Mouse (Mus musculus) heart, embryonic 15.5 days (tissue): ENCODE results near the gene Plekha4. TPM values are rescaled to one million over a fixed set of nuclear protein-coding genes. Genes with fewer than 3 reads are reported as not detected.

ENCODE experiments used
- ATAC-seq: fragments of 200-750 bp; cut with Nextera tagmentation; replicated peaks from 2 replicates; pipeline ENCODE4 v1.8.0; 2017; ENCODE audit warnings: low read depth, moderate TSS enrichment; ENCODE audit not compliant: insufficient number of reproducible peaks, insufficient read depth, low FRiP score
- H3K27ac ChIP-seq: fragments of 300-500 bp; sonication (generic); 2 replicates; pipeline ENCODE4 v1.5.1; 2015; ENCODE audit warnings: mild to moderate bottlenecking, inconsistent platforms
- H3K27me3 ChIP-seq: fragments of 300-500 bp; sonication (generic); 2 replicates; pipeline ENCODE4 v1.6.1; 2015; ENCODE audit warnings: inconsistent platforms
- H3K36me3 ChIP-seq: fragments of 300-500 bp; sonication (generic); 2 replicates; pipeline ENCODE4 v1.6.1; 2015; ENCODE audit warnings: mild to moderate bottlenecking, inconsistent platforms
- H3K4me1 ChIP-seq: fragments of 300-500 bp; sonication (generic); replicated peaks from 2 replicates; pipeline ENCODE4 v1.6.1; 2015; ENCODE audit warnings: inconsistent platforms
- H3K4me2 ChIP-seq: fragments of 300-500 bp; sonication (generic); 2 replicates; pipeline ENCODE4 v1.6.1; 2015; ENCODE audit warnings: inconsistent platforms, mild to moderate bottlenecking, moderate library complexity
- H3K4me3 ChIP-seq: fragments of 300-500 bp; sonication (generic); 2 replicates; pipeline ENCODE4 v1.5.1; 2015; ENCODE audit warnings: mild to moderate bottlenecking, inconsistent platforms
- H3K9ac ChIP-seq: fragments of 300-500 bp; sonication (generic); 2 replicates; pipeline ENCODE4 v1.6.1; 2015; ENCODE audit warnings: mild to moderate bottlenecking, inconsistent platforms
- H3K9me3 ChIP-seq: fragments of 300-500 bp; sonication (generic); replicated peaks from 2 replicates; pipeline ENCODE4 v1.6.1; 2016; ENCODE audit warnings: inconsistent platforms
- WGBS: fragments of 180-500 bp; shearing (Covaris S2); methylation state at CpG from one replicate; pipeline ENCODE4 v1.1.7; 2015; ENCODE audit warnings: mixed read lengths; 5-methylcytosine and 5-hydroxymethylcytosine counted together
- polyA plus RNA-seq: library from polyadenylated mRNA; unstranded; fragments of >200 nt; fragmentation: Nextera tagmentation; extraction: Ambion mirVana; gene quantifications from 2 replicates; pipeline ENCODE4 v1.2.1, GENCODE M21; 2015

The Plekha4 gene
- polyA plus RNA-seq, 1 experiment from 2014 or later, result 1.0 TPM

DNA sequence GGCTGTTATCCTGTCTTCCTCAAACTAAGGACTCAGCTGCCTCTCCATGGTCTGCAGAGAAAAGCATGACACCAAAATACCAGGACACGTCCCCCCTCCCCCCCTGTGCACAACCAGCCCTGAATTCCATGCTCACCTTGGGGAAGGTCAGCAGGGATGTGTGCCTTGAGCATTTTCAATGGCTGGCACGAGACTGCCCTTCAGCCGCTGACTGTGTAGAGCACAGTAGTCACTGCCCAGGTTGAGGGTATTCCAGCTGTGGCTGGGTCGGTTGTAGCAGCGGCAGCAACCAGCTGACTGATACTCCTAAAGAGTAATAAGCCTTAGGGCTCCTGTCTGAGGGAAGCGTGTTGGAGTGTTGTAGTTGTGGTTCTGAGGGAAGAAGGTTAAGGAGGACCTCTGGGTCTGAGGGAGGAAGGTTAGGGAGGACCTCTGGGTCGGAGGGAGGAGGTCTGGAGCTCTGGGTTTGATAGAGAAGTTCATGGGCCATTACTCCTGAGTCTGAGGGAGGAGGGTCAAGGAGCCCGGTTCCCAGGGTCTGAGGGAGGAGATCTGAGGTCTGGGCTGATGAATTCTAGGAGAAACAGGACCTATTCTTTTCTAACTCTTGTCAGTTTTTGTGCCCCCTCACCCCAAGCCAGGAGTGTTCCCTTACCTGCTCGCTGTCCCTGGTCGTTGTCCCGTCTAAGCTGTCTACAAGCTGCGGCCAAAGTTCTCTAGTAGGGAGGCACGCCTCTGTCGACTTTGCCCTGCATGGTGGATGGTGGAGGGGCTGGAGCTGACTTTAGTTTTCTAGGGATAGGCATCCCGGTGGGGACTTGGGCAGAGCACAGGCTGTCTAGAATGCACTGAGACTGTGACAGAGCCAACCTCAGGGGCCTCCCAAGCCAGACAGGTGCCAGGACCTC, 48.6 kb downstream of the Plekha4 start:
- no peak for ATAC-seq
- H3K27ac ChIP-seq, result no peak overlapping the region
- H3K36me3 ChIP-seq, result peaks cover 33% of the 10 kb centered on the region; the same call in 1 of the 2 replicates
- H3K4me1 ChIP-seq, result peaks cover 24% of the 10 kb centered on the region
- no peaks in the 10 kb centered on the region for H3K27me3 ChIP-seq
- 70% methylated on average over 15 of the region's 15 CpGs for WGBS
- H3K9me3 ChIP-seq, result no peaks in the 10 kb centered on the region
- H3K9ac ChIP-seq, result no peak overlapping the region
- no peak overlapping the region for H3K4me3 ChIP-seq
- no peak overlapping the region for H3K4me2 ChIP-seq

DNA sequence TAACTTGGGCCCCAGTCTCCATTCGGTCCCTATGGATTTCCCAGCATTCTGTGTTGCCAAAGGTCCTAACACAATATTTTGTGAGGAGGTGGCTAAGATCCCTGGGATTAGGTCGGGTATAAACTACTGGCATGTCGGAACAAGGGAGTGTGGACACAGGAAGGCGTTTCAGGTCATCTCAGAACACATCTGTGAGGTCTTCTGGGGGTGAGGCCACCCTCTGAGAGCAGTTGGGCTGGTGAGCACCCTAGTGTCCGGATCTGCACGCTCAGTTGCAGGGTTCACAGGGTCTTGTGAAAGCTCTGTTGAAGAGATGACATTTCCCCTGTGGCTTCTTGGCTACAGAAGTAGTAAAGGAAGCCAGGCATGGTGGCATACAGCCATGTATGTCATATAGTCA, 59.8 kb downstream of the Plekha4 start:
- Histone ChIP-seq H3K4me1 (peaks cover 3% of the 10 kb centered on the region), H3K27me3 (no peaks in the 10 kb centered on the region), H3K9me3 (no peaks in the 10 kb centered on the region), H3K4me3 (no peak overlapping the region), H3K9ac (no peak overlapping the region), H3K4me2 (no peak overlapping the region), H3K36me3 (peaks cover 26% of the 10 kb centered on the region), H3K27ac (no peak overlapping the region)
- ATAC-seq, result no peak
- WGBS, result 88% methylated on average over 6 of the region's 6 CpGs

DNA sequence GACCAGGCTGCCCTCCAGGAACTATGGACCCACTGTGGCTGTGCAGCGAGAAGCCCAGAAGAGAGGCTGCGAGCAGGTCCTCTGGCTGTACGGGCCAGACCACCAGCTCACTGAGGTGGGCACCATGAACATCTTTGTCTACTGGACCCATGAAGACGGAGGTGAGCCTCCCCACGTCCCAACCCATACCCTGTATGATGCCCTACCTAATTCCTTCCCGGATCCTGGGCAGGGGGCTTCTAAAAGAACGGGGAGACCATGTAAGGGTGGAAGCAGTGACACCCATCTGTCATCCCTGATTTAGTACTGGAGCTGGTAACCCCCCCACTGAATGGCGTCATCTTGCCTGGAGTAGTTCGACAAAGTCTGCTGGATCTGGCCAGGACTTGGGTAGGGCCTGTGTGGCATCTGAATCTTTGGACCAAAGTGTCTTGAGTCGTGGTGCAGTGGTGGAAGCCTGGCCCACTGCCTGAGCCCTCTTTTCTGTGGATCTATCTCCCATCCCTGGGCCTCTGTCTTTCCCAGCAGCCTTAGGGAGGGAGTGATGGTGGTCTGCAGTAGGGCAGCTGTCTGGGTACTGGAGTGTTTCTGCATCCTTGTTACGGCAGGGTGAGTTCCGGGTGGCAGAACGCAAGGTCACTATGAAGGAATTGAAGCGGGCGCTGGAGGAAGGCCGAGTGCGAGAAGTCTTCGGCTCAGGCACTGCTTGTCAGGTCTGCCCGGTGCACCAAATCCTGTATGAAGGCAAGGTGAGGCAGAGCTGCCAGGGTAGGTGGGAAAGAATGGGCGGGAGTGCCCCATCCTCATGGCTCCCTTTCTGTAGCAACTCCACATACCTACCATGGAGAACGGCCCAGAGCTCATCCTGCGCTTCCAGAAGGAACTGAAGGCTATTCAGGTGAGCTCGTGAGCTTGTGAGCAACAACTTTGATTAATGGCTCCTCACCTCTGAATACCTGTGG, 61.8 kb downstream of the Plekha4 start:
- peaks cover 24% of the 10 kb centered on the region for H3K36me3 ChIP-seq
- H3K4me2 ChIP-seq, result no peak overlapping the region
- no peaks in the 10 kb centered on the region for H3K27me3 ChIP-seq
- no peak for ATAC-seq
- no peaks in the 10 kb centered on the region for H3K9me3 ChIP-seq
- H3K27ac ChIP-seq, result no peak overlapping the region
- WGBS, result 92% methylated on average over 23 of the region's 23 CpGs
- no peak overlapping the region for H3K4me3 ChIP-seq
- peaks cover 3% of the 10 kb centered on the region for H3K4me1 ChIP-seq
- H3K9ac ChIP-seq, result no peak overlapping the region

- peaks cover 21% of the 10 kb centered on the region for H3K36me3 ChIP-seq
- no peaks in the 10 kb centered on the region for H3K27me3 ChIP-seq
- peak overlapping the region; percentile 57 for H3K4me2 ChIP-seq
- 4% methylated on average over 19 of the region's 19 CpGs for WGBS
- peaks cover 3% of the 10 kb centered on the region for H3K4me1 ChIP-seq
- H3K4me3 ChIP-seq, result peak overlapping the region; percentile 38
- H3K9me3 ChIP-seq, result no peaks in the 10 kb centered on the region
- ATAC-seq, result peak; percentile 98
- H3K27ac ChIP-seq, result no peak overlapping the region
- H3K9ac ChIP-seq, result peak overlapping the region; percentile 17; the same call in 1 of the 2 replicates
These were observed 63.0 kb downstream of the Plekha4 start for GRCm38 (mm10) chr7:45589173-45589572.

- Histone ChIP-seq H3K9ac (no peak overlapping the region), H3K4me3 (no peak overlapping the region), H3K36me3 (peaks cover 16% of the 10 kb centered on the region), H3K4me2 (no peak overlapping the region; the same call in 1 of the 2 replicates), H3K9me3 (no peaks in the 10 kb centered on the region), H3K4me1 (peaks cover 3% of the 10 kb centered on the region), H3K27me3 (no peaks in the 10 kb centered on the region), H3K27ac (no peak overlapping the region)
- no peak for ATAC-seq
- 94% methylated on average over 5 of the region's 5 CpGs for WGBS
These were observed 63.8 kb downstream of the Plekha4 start for GRCm38 (mm10) chr7:45589898-45590297.

DNA sequence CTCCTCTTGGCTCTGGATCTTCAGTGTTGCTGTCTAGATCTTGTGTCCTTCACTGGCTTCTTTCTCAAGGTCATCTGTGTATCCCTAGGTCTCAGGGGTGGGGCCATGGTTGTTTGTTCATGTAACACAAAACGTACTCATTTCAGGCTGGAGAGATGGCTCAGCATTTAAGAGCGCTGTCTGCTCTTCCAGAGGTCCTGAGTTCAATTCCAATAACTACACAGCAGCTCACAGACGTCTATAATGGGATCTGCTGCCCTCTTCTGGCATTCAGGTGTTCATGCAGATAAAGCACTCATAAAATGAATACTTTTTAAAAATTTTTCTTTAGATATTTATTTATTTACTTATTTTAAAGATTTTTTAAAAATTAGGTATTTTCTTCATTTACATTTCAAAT, 64.7 kb downstream of the Plekha4 start:
- H3K27ac ChIP-seq, result no peak overlapping the region
- WGBS, result 62% methylated on average over 3 of the region's 3 CpGs
- H3K4me1 ChIP-seq, result peaks cover 3% of the 10 kb centered on the region
- no peak overlapping the region for H3K4me2 ChIP-seq
- no peak for ATAC-seq
- no peak overlapping the region for H3K4me3 ChIP-seq
- no peaks in the 10 kb centered on the region for H3K9me3 ChIP-seq
- no peaks in the 10 kb centered on the region for H3K27me3 ChIP-seq
- no peak overlapping the region for H3K9ac ChIP-seq
- peaks cover 6% of the 10 kb centered on the region; the same call in 1 of the 2 replicates for H3K36me3 ChIP-seq

DNA sequence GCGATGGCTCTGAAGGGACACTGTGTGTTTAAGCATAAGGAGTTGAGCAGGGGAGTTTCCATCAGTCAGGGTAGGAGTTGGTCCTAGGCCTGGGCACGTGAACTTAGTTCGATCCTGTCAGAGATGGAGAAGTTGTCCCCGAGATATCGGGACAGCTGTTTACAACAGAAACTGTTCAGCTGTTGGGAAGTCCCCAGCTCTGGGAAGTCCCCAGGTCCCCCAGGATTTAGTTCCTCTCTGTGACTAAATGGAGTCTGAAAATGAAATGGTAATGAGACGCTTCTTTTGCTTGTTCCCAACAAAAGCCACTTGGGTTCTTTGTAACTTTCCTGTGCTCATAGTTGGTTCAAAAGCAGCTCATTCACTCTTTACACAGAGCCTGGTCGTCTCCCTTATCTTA, 65.8 kb downstream of the Plekha4 start:
- no peak for ATAC-seq
- no peak overlapping the region for H3K9ac ChIP-seq
- no peak overlapping the region for H3K4me2 ChIP-seq
- no peaks in the 10 kb centered on the region for H3K9me3 ChIP-seq
- H3K27ac ChIP-seq, result no peak overlapping the region
- no peak overlapping the region for H3K4me3 ChIP-seq
- 0 out of 2 replicates have a peak, but pooled peaks cover 4% of the 10 kb centered on the region for H3K36me3 ChIP-seq
- WGBS, result 71% methylated on average over 7 of the region's 7 CpGs
- H3K4me1 ChIP-seq, result peaks cover 3% of the 10 kb centered on the region
- no peaks in the 10 kb centered on the region for H3K27me3 ChIP-seq

DNA sequence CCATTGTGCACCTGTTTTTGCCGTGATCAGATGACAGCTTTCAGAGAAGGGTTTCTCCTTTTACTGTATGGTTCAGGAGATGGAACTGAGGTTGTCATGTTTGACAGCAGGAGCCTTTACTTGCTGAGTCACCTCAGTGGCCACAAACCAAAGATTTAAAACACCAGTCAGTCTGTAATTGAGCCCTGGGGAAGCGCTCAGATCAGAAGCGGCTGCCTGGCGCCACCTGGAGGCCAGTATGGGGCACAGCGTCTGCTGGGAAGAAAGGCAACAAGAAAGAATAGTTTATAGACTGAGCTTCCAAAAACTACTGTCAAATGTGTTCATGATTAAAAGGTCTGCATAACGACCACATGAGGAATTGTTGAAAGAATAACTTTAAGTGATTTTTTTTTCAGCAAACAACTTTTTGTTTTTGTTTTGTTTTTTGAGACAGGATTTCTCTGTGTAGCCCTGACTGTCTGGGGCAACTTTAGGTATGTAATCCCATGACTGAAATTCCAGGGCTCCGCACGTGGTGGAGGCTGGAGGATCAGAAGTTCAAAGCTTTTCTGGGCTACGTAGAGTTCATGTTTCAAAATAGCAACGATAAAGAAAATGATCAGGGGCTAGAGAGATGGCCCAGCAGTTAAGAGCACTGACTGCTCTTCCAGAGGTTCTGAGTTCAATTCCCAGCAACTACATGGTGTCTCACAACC, 67.1 kb downstream of the Plekha4 start:
- no peak for ATAC-seq
- Histone ChIP-seq H3K4me2 (no peak overlapping the region), H3K36me3 (no peaks in the 10 kb centered on the region), H3K9ac (no peak overlapping the region), H3K9me3 (no peaks in the 10 kb centered on the region), H3K27me3 (no peaks in the 10 kb centered on the region), H3K4me1 (peaks cover 3% of the 10 kb centered on the region), H3K4me3 (no peak overlapping the region), H3K27ac (no peak overlapping the region)
- 16% methylated on average over 10 of the region's 10 CpGs for WGBS

DNA sequence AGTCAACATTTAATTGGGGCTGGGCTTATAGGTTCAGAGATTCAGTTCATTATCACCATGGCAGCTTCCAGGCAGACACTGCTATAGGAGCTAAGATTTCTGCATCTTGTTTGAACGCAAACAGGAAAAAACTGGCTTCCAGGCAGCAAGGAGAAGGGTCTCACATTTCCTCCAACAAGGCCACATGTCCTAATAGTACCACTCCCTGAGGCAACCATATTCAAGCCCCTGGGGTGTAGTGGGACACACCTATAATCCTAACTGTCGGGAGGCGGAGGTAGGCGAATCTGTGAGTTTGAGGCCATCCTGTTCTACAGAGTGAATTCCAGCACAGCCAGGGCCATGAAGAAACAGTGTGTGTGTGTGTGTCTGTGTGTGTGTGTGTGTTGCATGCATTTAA, 69.0 kb downstream of the Plekha4 start:
- Histone ChIP-seq H3K4me1 (peaks cover 5% of the 10 kb centered on the region), H3K36me3 (no peaks in the 10 kb centered on the region), H3K27me3 (no peaks in the 10 kb centered on the region), H3K4me3 (no peak overlapping the region), H3K4me2 (no peak overlapping the region), H3K9me3 (no peaks in the 10 kb centered on the region), H3K9ac (no peak overlapping the region), H3K27ac (no peak overlapping the region)
- WGBS, result 79% methylated on average over 4 of the region's 4 CpGs
- ATAC-seq, result no peak

GRCm38 (mm10) chr7:45596107-45596506, 70.0 kb downstream of the Plekha4 start:
- Histone ChIP-seq H3K9ac (no peak overlapping the region), H3K4me3 (no peak overlapping the region), H3K4me1 (peaks cover 5% of the 10 kb centered on the region), H3K9me3 (no peaks in the 10 kb centered on the region), H3K27ac (no peak overlapping the region), H3K4me2 (no peak overlapping the region), H3K36me3 (no peaks in the 10 kb centered on the region), H3K27me3 (no peaks in the 10 kb centered on the region)
- WGBS, result 48% methylated on average over 1 of the region's 1 CpGs
- ATAC-seq, result no peak

DNA sequence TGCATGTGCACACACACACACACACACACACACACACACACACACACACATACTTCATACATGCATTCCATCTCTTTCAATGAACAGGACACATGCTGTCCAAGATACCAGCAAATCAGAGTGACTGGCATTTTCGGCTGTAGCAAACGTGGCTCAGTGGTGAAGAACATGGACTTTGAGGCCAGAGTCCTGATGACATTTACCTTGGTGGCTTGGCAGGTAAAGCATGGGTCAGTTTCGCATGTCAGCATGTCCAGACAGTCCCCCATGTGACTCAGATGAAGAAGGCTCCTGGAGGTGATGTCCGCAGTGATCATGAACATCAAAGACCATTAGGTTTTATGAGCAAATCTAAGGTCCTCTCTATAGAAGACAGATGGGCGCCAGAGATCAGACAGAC, 70.9 kb downstream of the Plekha4 start:
- H3K27ac ChIP-seq, result no peak overlapping the region
- no peaks in the 10 kb centered on the region for H3K27me3 ChIP-seq
- H3K9me3 ChIP-seq, result no peaks in the 10 kb centered on the region
- H3K4me2 ChIP-seq, result no peak overlapping the region
- H3K36me3 ChIP-seq, result no peaks in the 10 kb centered on the region
- 83% methylated on average over 5 of the region's 5 CpGs for WGBS
- no peak for ATAC-seq
- H3K4me1 ChIP-seq, result peaks cover 5% of the 10 kb centered on the region
- no peak overlapping the region for H3K4me3 ChIP-seq
- no peak overlapping the region for H3K9ac ChIP-seq
